Mouse (Mus musculus): ENCODE measurements around the gene Adgrv1.

Gene Adgrv1

GRCm38 (mm10) chr13:81402826-81403225 is 230.1 kb downstream of the Adgrv1 start:
- peak; percentile 44 to 72 for DNase-seq

DNA sequence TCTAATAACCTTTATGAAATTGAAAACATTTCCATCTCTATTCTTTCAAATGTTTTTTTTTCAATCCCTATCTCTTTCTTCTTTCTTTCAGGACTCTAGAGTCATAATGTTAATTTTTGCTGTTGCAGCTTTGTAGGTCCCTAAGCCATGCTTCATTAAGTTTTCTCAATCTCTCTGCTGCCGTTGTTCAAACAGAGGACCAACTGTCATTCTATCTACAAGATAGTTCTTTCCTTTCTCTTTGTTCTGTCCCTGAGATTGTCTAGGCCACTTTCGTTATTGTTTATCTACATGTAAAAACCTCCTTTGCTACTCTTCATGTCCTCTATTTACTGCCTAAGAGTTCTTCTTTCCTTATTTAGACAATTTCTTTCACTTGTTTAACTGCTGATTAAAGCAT is 230.8 kb downstream of the Adgrv1 start:
- no peak for DNase-seq

DNA sequence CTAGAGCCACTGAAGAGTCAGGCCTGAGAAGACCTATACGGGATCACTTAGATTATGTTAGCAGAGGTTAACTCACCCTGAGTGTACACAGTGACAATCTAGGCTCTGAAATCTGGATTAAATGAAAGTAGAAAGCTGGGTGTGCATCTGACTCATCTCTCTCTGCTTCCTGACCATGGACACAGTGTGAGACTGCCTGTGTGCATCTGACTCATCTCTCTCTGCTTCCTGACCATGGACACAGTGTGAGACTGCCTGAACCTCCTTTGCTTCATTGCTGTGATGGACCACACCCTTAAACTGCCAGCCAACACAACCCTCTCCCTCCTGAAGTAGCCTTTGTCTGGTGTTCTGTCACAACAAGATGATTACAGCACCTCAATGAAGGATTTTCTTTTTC is 231.2 kb downstream of the Adgrv1 start:
- DNase-seq: peak; percentile 13

DNA sequence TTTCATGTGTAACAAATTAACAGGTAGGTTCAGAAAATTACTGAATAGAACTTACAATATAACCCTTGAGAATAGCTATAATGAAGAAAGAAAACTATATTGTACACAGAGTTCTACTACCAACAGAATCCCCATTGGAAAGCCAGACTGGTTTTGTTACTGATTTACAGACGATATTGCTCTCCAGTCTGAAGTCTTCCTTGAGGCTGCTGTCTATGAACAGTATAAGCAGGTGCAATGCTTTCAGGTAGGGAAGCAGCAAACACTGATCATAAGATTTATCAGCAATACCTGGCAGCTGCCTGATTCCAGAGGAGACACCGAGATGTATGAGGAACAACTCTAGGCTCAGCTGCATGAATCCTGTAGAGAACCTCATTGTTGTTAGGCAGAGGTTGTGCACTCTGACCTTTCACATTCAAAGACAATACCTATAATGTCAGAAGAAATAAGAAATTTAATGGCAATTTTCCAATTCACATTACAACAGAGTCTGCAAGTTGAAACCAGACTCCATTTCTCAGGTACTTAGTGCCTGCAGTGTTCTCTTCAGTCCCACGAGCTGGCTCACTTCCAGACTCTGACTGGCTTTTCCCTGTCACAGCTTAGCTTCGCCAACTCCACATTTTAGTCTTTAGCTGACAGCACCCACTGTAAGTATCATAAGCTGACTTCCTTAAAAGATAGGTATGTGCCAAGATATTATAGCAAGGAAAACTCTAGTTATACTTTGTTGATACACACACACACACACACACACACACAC is 247.2 kb downstream of the Adgrv1 start:
- DNase-seq: peak; percentile 15 to 59

- DNase-seq: no peak
Measured at GRCm38 (mm10) chr13:81381835-81382234, 251.1 kb downstream of the Adgrv1 start.

DNA sequence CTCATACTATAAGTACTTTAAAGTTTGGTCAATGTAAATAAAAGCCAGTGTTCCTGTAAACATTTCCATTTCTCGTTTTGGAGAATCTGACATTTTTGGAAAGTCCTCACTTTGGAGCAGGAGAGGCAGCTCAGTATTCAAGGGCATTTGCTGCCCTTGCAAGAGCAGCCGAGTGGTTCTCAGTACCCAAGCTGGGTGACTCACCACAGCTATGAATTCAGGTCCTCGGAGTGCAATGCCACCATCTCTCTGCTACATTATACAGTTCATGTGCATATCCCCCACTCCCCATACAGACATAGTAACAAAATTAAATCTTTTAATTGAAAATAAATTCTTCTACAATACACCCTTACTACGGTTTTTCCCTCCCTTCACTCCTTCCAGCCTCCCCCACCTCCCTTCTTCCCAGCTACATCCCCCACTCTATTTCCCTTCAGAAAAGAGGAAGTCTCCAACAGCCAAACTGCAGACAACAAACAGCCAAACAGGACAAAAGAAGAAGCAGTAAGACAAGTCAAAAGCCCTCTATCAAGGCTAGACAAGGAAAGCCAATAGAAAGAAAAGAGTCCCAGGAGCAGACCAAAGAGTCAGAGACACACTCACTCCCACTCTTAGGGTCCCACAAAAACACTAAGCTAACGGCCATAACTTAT is 262.0 kb downstream of the Adgrv1 start:
- no peak for DNase-seq

- no peak for DNase-seq
Measured at GRCm38 (mm10) chr13:81370196-81370595, 262.8 kb downstream of the Adgrv1 start.

GRCm38 (mm10) chr13:81369564-81369963 is 263.4 kb downstream of the Adgrv1 start:
- no peak for DNase-seq

GRCm38 (mm10) chr13:81368987-81369386 is 264.0 kb downstream of the Adgrv1 start:
- no peak for DNase-seq

- DNase-seq: no peak
Measured at GRCm38 (mm10) chr13:81367681-81368376, 265.1 kb downstream of the Adgrv1 start.

- DNase-seq: no peak
Measured at GRCm38 (mm10) chr13:81360338-81360737, 272.6 kb downstream of the Adgrv1 start.

- no peak for DNase-seq
Measured at GRCm38 (mm10) chr13:81358766-81359165, 274.2 kb downstream of the Adgrv1 start.

GRCm38 (mm10) chr13:81358365-81358764 is 274.6 kb downstream of the Adgrv1 start:
- DNase-seq: no peak

GRCm38 (mm10) chr13:81357215-81357614 is 275.7 kb downstream of the Adgrv1 start:
- no peak for DNase-seq

DNA sequence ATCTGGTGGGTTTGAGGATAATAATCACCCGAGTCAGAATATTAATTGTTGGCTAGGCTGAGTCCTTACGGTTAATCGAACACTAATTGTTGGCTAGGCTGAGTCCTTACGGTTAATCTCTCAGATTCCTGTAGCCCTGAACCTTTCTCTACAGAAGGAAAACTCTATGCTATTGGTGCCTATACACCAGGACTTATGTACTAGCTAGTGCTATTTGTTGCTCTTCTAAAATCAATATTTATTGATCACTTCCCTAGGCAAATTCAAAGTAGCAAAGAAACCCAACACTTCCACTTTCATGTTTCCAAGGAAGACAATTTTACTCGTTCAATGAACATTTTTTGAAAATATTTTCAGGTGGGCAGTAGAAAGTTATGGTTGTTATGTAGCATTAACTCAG is 278.4 kb downstream of the Adgrv1 start:
- DNase-seq: no peak

- no peak for DNase-seq
Measured at GRCm38 (mm10) chr13:81352296-81352695, 280.7 kb downstream of the Adgrv1 start.

- DNase-seq: no peak
Measured at GRCm38 (mm10) chr13:81351462-81352155, 281.3 kb downstream of the Adgrv1 start.

DNA sequence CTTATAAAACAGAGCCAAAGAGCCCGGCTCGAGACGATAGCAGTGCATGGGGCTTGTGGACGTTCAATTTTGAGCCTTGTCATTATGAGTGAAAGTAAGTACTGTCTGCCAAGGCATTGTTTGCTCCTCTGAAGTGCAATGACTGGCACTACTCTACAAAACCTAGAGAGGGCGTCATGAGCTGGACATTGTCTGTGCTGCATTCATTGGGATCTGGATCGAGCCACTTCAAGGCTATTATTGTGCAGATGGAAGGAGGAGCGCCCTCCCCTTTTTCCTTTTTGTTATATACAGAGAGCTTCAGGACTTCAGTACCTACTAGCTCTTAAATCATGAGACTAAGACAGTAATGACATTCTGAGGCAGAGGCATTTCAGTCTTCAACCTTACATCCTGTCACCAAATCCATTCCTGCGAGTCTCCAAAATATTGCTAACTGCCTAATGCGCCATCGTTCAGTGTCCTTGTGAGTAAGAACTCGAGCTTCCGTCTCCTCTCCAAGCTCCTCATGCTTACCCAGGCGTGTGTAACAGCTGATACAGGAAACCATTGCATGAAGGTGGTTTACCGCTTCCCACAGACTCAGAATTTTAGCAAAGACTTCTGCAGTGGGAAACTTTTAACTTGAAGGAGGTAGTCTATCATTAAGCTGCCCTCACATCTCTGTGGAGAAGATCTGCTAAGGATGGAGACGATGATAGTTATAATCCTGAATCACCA is 285.5 kb downstream of the Adgrv1 start:
- DNase-seq: no peak

DNA sequence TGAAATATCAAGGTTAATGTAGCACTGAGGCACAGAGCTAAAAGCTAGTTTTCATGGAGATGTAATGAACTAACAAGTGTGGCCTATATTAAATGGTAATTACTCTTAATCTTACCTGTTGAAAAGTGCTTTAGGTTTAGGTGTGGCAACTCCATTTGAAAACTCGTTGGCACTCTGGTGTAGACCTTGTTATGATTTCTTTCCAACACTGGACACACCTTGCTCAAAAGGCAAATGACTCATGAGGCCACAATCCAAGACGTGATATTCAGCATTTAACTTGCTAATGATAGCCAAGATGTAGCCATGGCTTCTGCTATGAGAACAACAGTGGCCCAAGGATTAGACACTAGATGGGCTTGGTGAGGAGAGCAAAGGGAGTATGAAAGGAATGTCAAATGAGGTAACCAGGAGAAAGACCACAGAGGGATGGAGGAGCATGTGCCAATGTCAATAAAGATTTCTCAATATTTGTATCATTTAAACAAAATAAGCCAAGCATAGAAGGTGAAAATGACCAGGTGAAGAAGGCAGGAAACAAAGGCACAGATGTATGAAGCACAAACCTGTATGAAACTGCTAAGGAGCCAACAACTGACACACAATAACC is 289.9 kb downstream of the Adgrv1 start:
- no peak for DNase-seq

DNA sequence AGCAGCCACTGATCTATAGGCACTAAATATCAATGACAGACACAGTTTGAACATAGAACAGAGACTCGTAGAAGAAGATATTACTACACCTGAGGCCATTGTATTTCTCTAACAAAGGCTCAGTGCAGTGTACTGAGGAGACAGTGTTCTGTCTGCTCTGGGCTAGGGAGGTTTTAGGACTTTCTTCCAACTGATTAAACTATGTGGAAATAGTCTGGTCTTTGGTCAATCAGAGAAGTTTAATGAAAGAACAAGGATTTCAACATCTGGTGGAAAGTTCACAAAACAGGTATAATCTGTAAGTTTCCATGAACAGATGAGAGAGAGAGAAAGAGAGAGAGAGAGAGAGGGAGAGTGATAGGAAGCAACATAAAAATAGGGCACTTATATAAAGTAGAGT is 297.7 kb downstream of the Adgrv1 start:
- DNase-seq: no peak

GRCm38 (mm10) chr13:81332018-81332417 is 300.9 kb downstream of the Adgrv1 start:
- no peak for DNase-seq

DNA sequence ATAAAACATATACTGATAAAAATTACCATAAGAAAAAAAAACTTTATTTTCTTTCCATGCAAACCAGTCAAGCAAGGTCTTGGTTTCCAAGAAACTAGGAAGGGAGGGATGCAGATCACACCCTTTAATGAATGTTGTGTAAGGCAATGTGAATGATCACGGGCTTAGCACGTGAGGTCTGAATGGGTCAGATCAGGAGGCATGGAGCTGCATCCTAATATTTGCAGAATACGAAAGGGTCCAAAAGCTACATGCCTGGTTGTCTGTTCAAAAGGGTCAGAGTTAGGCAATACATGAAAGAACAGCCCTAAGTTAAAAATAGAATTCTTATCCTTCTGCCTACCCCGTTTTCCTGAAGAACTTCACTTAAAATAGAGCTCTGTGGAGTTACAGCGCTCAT is 303.2 kb downstream of the Adgrv1 start:
- no peak for DNase-seq

All from cerebellum, postnatal 25 days (tissue).